Mouse (Mus musculus): ENCODE data around the gene Nyap2. TPM values are rescaled to one million over a fixed set of nuclear protein-coding genes. Genes with fewer than 3 reads are reported as not detected.

The Nyap2 gene
- polyA plus RNA-seq, 1 experiment from 2014 or later: 1.1 TPM

DNA sequence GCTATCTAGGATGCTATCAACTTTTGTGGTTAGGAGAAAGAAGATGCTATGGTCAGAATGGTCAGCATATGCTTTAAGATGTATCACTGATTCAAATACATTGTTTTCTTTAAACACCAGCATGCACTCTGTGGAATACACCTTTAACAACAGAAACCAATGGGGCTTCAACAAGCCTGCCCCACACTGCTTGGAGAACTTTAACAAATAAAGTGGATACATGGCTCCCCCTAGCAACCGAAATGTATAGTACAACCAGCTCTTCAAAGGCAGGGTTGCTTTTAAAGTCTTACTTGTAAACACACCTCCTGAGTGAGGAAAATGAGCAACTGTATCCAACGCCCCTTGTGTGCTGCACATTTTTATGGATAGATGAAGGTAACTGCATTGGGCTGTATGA, 224.9 kb downstream of the Nyap2 start:
- Histone ChIP-seq H3K4me2 (ENCODE audit: low read depth, low read length, severe bottlenecking) (no peak overlapping the region), H3K36me3 (ENCODE audit: control insufficient read depth, insufficient read depth, low read length) (no peaks in the 10 kb centered on the region), H3K9me3 (ENCODE audit: control insufficient read depth, low read length) (no peaks in the 10 kb centered on the region), H3K4me3 (ENCODE audit: low read depth, low read length) (no peak overlapping the region), H3K4me1 (replicated peaks; ENCODE audit: control insufficient read depth, insufficient read depth, low read length) (no peaks in the 10 kb centered on the region), H3K27me3 (ENCODE audit: control insufficient read depth, insufficient read depth, low read length) (no peaks in the 10 kb centered on the region), H3K9ac (ENCODE audit: low read length) (no peak overlapping the region), H3K27ac (ENCODE audit: low read depth, low read length) (no peak overlapping the region)
- ATAC-seq (replicated peaks; ENCODE audit: low FRiP score) (peak; percentile 61; the same call in 1 of the 2 replicates), DNase-seq (ENCODE audit: low spot score) (peak; percentile 59)
- 5% methylated on average over 2 of the region's 2 CpGs for WGBS

DNA sequence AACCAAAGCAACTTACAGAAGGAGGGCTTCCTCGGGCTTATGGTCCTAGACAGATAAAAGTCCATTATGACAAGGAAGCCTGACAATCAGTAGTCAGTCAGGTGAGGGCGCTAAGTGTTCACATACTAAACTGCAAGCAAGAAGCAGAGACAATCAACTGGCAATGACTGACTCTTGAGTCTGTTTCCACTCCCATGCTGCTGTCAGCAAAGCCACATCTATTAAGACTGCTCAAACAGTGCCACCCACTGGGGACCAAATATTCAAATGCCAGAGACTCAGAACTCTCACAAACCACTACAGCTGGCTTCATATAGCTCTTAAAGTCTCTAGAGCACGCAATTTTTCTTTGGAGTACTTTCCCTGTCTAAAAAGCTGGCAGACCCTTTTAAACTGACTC, 226.6 kb downstream of the Nyap2 start:
- ATAC-seq (replicated peaks; ENCODE audit: low FRiP score) (no peak), DNase-seq (ENCODE audit: low spot score) (no peak)
- 61% methylated on average over 3 of the region's 3 CpGs for WGBS
- Histone ChIP-seq H3K4me3 (ENCODE audit: low read depth, low read length) (no peak overlapping the region), H3K9ac (ENCODE audit: low read length) (no peak overlapping the region), H3K27me3 (ENCODE audit: control insufficient read depth, insufficient read depth, low read length) (no peaks in the 10 kb centered on the region), H3K4me1 (replicated peaks; ENCODE audit: control insufficient read depth, insufficient read depth, low read length) (no peaks in the 10 kb centered on the region), H3K36me3 (ENCODE audit: control insufficient read depth, insufficient read depth, low read length) (no peaks in the 10 kb centered on the region), H3K4me2 (ENCODE audit: low read depth, low read length, severe bottlenecking) (no peak overlapping the region), H3K9me3 (ENCODE audit: control insufficient read depth, low read length) (no peaks in the 10 kb centered on the region), H3K27ac (ENCODE audit: low read depth, low read length) (no peak overlapping the region)

DNA sequence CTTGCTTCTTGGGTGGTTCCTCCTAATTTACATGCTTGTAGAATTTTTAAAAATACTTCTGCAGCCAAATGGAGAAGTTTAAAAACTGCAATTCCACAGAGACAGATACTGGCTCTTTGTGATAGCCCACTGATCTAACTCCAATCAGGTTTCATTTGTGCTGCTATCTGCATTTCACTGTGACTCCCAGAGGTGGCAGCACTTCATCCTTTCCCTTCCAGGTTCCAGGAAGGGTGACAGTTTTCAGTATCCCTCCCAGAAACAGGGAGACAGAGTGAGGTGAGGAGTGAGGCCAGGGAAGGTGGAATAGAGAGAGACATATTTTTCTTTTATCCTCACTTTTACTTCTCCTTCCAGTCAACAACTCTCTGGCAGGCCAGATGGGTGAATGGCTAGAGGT, 230.7 kb downstream of the Nyap2 start:
- no peak overlapping the region for H3K4me3 ChIP-seq (ENCODE audit: low read depth, low read length)
- no peak overlapping the region for H3K27ac ChIP-seq (ENCODE audit: low read depth, low read length)
- no peaks in the 10 kb centered on the region for H3K9me3 ChIP-seq (ENCODE audit: control insufficient read depth, low read length)
- DNase-seq (ENCODE audit: low spot score) (no peak), ATAC-seq (replicated peaks; ENCODE audit: low FRiP score) (no peak)
- H3K36me3 ChIP-seq (ENCODE audit: control insufficient read depth, insufficient read depth, low read length): no peaks in the 10 kb centered on the region
- H3K4me1 ChIP-seq (replicated peaks; ENCODE audit: control insufficient read depth, insufficient read depth, low read length): no peaks in the 10 kb centered on the region
- no peak overlapping the region for H3K4me2 ChIP-seq (ENCODE audit: low read depth, low read length, severe bottlenecking)
- no peak overlapping the region for H3K9ac ChIP-seq (ENCODE audit: low read length)
- no peaks in the 10 kb centered on the region for H3K27me3 ChIP-seq (ENCODE audit: control insufficient read depth, insufficient read depth, low read length)

DNA sequence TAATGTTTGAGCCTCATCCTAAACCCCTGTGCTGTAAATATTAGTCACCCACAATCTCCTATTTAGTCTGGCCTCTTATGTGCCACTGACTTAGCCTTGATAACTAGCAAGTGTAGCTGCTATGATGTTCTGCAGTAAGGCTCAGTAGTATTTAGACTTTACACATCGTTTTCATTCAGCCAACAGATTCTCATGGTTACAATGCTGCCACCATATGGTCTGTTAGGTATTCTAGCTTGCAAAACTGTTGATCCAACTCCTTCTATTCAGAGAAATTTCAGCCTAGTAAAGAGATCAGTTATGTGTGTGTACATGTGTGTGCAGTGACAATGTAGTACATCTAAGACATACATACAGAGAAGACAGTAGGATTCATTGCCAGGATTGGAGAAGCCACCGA, 231.2 kb downstream of the Nyap2 start:
- no peak overlapping the region for H3K9ac ChIP-seq (ENCODE audit: low read length)
- H3K4me1 ChIP-seq (replicated peaks; ENCODE audit: control insufficient read depth, insufficient read depth, low read length): no peaks in the 10 kb centered on the region
- H3K27ac ChIP-seq (ENCODE audit: low read depth, low read length): no peak overlapping the region
- no peaks in the 10 kb centered on the region for H3K36me3 ChIP-seq (ENCODE audit: control insufficient read depth, insufficient read depth, low read length)
- no peak for DNase-seq (ENCODE audit: low spot score)
- no peak overlapping the region for H3K4me2 ChIP-seq (ENCODE audit: low read depth, low read length, severe bottlenecking)
- WGBS: 71% methylated on average over 2 of the region's 2 CpGs
- H3K27me3 ChIP-seq (ENCODE audit: control insufficient read depth, insufficient read depth, low read length): no peaks in the 10 kb centered on the region
- H3K9me3 ChIP-seq (ENCODE audit: control insufficient read depth, low read length): no peaks in the 10 kb centered on the region
- no peak overlapping the region for H3K4me3 ChIP-seq (ENCODE audit: low read depth, low read length)
- no peak for ATAC-seq (replicated peaks; ENCODE audit: low FRiP score)

DNA sequence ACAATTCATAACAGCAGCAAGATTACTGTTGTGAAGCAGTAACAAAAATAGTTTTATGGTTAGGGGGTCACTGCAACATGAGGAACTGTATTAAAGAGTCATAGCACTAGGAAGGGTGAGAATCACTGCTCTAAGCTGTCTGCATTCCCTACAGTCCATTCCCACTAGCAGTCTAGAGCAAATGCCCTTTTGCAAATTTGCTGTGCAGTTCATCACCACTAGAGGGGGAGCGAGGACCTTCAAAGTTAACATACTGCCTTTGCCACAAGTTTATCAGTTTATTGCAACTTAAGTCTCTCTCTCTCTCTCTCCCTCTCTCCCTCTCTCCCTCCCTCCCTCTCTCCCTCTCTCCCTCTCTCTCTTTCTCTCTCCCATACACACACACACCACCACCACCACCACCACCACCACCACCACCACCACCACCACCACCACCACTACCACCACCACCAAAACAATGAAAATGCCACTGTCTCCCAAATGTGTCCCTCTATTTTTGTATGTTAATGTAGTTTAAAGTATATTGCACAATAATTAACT, 233.4 kb downstream of the Nyap2 start:
- peak; percentile 49; the same call in 1 of the 2 replicates for ATAC-seq (replicated peaks; ENCODE audit: low FRiP score)
- Histone ChIP-seq H3K36me3 (ENCODE audit: control insufficient read depth, insufficient read depth, low read length) (no peaks in the 10 kb centered on the region), H3K27me3 (ENCODE audit: control insufficient read depth, insufficient read depth, low read length) (no peaks in the 10 kb centered on the region), H3K9ac (ENCODE audit: low read length) (no peak overlapping the region), H3K4me1 (replicated peaks; ENCODE audit: control insufficient read depth, insufficient read depth, low read length) (no peaks in the 10 kb centered on the region), H3K4me2 (ENCODE audit: low read depth, low read length, severe bottlenecking) (no peak overlapping the region), H3K9me3 (ENCODE audit: control insufficient read depth, low read length) (no peaks in the 10 kb centered on the region), H3K4me3 (ENCODE audit: low read depth, low read length) (no peak overlapping the region), H3K27ac (ENCODE audit: low read depth, low read length) (no peak overlapping the region)
- WGBS: 0% methylated on average over 1 of the region's 1 CpGs
- peak; percentile 76 for DNase-seq (ENCODE audit: low spot score)

DNA sequence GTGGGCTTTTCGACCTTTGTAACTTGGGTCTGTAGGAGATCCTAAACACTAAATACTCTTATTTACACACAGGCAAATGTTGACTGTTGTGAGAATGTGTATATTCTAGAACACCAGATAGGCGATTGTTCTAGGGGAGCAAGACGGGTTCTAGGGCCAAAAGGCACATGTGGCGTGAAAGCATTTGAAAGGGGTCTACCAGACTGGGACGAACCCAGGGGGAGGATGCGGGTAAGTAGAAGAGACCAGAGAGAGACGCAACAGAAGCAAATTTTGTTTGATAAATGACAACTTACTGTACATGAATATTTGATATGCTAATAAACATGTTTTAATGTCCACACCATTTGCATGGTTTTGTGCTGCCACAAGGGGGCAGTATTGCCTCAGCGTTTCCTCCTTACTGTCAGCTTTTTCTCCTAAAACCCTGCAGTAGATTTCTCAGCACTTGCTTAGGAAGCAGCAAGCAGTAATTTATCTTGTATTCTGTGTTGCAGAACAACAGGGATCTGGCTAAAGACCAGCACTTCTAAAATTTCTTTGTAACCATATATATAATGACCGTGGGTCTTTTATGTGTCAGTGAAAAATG, 239.7 kb downstream of the Nyap2 start:
- no peak overlapping the region for H3K4me3 ChIP-seq (ENCODE audit: low read depth, low read length)
- DNase-seq (ENCODE audit: low spot score) (peak; percentile 82), ATAC-seq (replicated peaks; ENCODE audit: low FRiP score) (peak; percentile 63; the same call in 1 of the 2 replicates)
- H3K9me3 ChIP-seq (ENCODE audit: control insufficient read depth, low read length): no peaks in the 10 kb centered on the region
- H3K27ac ChIP-seq (ENCODE audit: low read depth, low read length): no peak overlapping the region
- 61% methylated on average over 9 of the region's 9 CpGs for WGBS
- no peaks in the 10 kb centered on the region for H3K36me3 ChIP-seq (ENCODE audit: control insufficient read depth, insufficient read depth, low read length)
- H3K9ac ChIP-seq (ENCODE audit: low read length): no peak overlapping the region
- H3K27me3 ChIP-seq (ENCODE audit: control insufficient read depth, insufficient read depth, low read length): no peaks in the 10 kb centered on the region
- H3K4me1 ChIP-seq (replicated peaks; ENCODE audit: control insufficient read depth, insufficient read depth, low read length): no peaks in the 10 kb centered on the region
- H3K4me2 ChIP-seq (ENCODE audit: low read depth, low read length, severe bottlenecking): no peak overlapping the region

DNA sequence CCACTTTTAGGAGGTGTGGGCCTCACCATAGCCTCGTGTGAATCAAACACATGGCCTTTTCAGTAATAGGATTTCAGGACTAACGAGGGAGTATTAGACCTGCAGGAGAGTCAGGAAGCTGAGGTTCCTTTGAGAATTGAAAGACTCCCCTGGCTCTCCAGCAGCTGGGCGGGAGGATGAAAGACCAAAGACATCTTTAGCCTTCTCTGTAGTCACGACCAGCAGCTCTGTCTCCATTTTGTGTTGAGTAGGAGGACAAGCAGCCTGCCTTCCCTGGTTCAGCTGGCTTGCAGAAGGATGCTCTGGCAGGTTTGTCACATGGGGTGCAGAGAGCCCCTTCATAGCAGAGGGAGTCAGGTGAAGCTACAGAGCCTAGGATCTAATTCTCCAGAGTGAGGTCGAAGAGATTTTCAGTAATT, 240.3 kb downstream of the Nyap2 start:
- 35% methylated on average over 5 of the region's 5 CpGs for WGBS
- ATAC-seq (replicated peaks; ENCODE audit: low FRiP score): peak; percentile 61; the same call in 1 of the 2 replicates

DNA sequence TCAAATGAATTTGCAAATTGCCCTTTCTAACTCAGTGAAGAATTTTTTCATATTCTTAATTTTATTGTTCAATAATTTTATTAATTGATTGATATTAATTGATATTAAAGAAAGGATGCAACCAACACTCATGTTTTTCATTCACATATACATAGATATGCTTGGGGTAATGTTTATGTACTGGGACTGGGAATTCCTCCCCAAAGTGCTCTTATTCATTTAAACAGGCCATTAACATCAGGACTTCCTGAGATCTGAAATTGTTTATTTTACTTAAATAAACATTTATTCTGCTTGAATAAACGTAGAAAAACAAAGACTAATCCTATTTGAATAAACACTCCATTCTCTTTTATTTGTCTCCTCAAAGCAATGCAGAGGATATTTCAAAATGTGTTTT, 311.0 kb downstream of the Nyap2 start:
- H3K27me3 ChIP-seq (ENCODE audit: control insufficient read depth, insufficient read depth, low read length): no peaks in the 10 kb centered on the region
- 63% methylated on average over 1 of the region's 1 CpGs for WGBS
- no peaks in the 10 kb centered on the region for H3K36me3 ChIP-seq (ENCODE audit: control insufficient read depth, insufficient read depth, low read length)
- H3K9me3 ChIP-seq (ENCODE audit: control insufficient read depth, low read length): no peaks in the 10 kb centered on the region
- no peaks in the 10 kb centered on the region for H3K4me1 ChIP-seq (replicated peaks; ENCODE audit: control insufficient read depth, insufficient read depth, low read length)
- DNase-seq (ENCODE audit: low spot score): no peak
- H3K4me2 ChIP-seq (ENCODE audit: low read depth, low read length, severe bottlenecking): no peak overlapping the region
- H3K4me3 ChIP-seq (ENCODE audit: low read depth, low read length): no peak overlapping the region
- no peak for ATAC-seq (replicated peaks; ENCODE audit: low FRiP score)
- H3K9ac ChIP-seq (ENCODE audit: low read length): no peak overlapping the region
- H3K27ac ChIP-seq (ENCODE audit: low read depth, low read length): no peak overlapping the region

More for the DNA sequence above, 240.3 kb downstream of the Nyap2 start:
- Histone ChIP-seq H3K9me3 (ENCODE audit: control insufficient read depth, low read length) (no peaks in the 10 kb centered on the region), H3K27ac (ENCODE audit: low read depth, low read length) (no peak overlapping the region), H3K4me3 (ENCODE audit: low read depth, low read length) (no peak overlapping the region), H3K36me3 (ENCODE audit: control insufficient read depth, insufficient read depth, low read length) (no peaks in the 10 kb centered on the region), H3K9ac (ENCODE audit: low read length) (no peak overlapping the region), H3K4me1 (replicated peaks; ENCODE audit: control insufficient read depth, insufficient read depth, low read length) (no peaks in the 10 kb centered on the region), H3K27me3 (ENCODE audit: control insufficient read depth, insufficient read depth, low read length) (no peaks in the 10 kb centered on the region), H3K4me2 (ENCODE audit: low read depth, low read length, severe bottlenecking) (no peak overlapping the region)
- no peak for DNase-seq (ENCODE audit: low spot score)

Measured in forebrain, embryonic 11.5 days (tissue).